Mouse (Mus musculus): ENCODE data around the gene Zfp3. TPM values are rescaled to one million over a fixed set of nuclear protein-coding genes. Genes with fewer than 3 reads are reported as not detected.

The Zfp3 gene
- 1.8 TPM in 1 of 2 replicates, not detected in the other for total RNA-seq (2015; ENCODE audit: low replicate concordance)
- 0.30 and 0.90 TPM in 2 replicates for total RNA-seq (2017; ENCODE audit: low replicate concordance)

DNA sequence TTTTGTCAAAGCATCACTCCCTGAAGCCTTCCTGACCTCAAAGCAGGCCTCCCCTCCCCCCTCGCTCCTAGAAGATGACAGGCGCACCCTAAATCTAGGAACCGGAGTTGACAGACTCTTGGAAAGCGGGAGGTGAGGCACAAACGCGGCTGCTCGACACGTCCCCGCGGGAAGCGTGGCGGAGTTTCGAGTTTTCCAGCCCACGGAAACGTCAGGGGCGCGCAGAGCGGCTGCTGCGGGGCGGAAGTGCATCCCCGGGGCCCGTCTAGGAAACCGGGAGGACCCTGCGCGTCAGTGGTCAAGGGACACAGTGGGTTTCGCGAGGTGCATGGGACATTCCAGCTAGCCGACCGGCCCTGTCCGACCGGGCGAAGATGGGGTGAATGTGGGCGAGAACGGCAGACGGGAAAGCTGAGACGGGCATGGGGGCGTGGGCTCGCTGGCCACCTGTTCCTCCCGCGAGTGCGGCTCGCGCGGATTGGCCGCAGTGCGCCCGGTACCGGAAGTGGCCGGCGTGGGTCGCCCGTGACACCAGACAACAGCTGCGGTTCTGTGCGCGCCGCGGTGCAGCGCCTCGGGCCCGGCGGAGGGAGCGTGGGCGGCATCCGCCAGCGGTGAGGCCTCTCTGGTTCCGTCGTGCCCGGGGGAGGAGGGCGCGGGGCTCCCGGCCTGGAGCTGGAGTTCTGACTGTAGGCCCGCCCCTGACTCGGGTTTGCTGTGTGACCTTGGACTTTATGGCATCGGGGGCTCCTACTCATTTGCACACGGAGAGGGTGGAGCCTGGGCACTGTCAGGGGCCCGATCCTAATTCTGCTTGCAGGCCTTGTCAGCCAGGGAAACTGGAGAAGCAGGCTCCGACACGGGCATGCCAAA, at the start of gene Zfp3:
Zfp3 (plus strand) TSS at position 274 of the 873 bp plus-strand sequence.
- ATAC-seq (replicated peaks; ENCODE audit: low FRiP score, poor library complexity, severe bottlenecking) = peak; percentile 81

GRCm38 (mm10) chr11:70715832-70716231, 48.2 kb upstream of the Zfp3 start:
- ATAC-seq (replicated peaks; ENCODE audit: low FRiP score, poor library complexity, severe bottlenecking) = no peak

DNA sequence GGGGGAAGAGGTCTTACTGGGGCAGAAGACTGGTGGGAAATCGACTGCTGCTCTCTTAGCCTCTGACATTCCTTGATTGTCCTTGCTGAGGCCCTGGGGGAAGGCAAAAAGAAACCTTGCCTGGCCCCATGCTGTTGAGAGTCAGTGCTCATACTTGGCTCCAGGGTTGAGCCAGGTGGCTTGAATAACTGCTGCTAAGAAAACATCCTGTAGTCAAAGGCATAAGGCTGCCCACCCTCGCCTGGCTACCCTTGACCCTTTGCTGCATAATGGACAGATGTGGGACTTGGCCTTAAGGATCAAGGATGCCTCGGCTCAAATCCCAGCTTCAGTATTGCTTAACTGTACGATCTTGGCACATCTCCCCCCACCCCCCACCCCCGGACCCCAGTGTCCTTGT, 45.5 kb upstream of the Zfp3 start:
- no peak for ATAC-seq (replicated peaks; ENCODE audit: low FRiP score, poor library complexity, severe bottlenecking)

DNA sequence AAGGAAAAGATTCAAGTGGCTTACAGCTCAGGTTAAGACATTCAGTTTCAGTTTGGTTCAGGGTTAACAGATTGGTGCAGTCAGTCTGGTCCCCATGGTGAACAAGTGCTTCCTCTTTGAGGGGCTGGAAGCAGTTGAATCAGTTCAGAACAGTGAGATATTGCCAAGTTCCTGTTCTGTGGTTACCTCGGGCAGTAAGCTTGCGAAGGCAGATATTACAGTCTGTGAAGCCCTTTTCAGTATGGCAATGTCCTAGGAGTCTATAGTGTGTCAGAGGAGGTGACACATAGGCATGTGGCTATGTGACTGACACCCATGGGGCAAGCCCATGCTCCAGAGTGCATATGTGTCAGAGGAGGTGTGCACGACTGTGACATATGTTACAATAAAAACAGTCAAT, 43.4 kb upstream of the Zfp3 start:
- ATAC-seq (replicated peaks; ENCODE audit: low FRiP score, poor library complexity, severe bottlenecking) = no peak

GRCm38 (mm10) chr11:70721072-70721471, 42.9 kb upstream of the Zfp3 start:
- no peak for ATAC-seq (replicated peaks; ENCODE audit: low FRiP score, poor library complexity, severe bottlenecking)

DNA sequence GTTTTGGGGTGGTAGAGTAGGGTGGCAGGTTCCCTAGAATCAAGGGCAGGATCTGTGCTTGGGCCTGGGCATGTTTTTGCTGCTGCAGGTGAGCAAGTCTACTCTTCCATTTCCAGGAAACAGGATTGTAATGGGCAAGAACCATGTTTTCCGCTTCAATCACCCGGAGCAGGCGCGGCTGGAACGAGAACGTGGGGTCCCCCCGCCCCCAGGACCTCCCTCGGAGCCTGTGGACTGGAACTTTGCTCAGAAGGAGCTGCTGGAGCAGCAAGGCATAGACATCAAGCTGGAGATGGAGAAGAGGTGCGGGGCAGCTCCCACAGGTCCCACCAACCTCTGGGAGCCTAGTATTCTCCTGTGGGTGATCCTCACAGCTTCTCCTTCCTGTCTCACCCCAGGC, 39.3 kb upstream of the Zfp3 start:
- no peak for ATAC-seq (replicated peaks; ENCODE audit: low FRiP score, poor library complexity, severe bottlenecking)

DNA sequence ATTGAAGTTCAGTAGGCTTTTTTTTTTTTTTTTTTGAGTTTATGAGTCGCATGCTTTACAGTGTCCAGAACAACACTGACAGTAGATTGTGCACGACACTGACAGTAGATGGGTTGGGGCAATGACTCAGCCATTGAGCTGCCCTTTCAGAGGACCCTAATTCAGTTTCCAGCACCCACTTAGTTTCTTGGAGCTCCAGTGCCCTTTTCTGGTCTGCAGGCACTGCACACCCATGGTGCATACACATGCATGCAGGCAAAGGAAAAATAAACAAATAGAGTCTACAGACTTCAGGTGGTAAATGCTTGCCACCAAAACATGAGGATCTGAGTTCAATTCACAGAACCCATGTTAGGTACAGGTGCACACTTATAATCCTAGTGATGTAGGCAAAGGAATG, 37.4 kb upstream of the Zfp3 start:
- ATAC-seq (replicated peaks; ENCODE audit: low FRiP score, poor library complexity, severe bottlenecking) = no peak

DNA sequence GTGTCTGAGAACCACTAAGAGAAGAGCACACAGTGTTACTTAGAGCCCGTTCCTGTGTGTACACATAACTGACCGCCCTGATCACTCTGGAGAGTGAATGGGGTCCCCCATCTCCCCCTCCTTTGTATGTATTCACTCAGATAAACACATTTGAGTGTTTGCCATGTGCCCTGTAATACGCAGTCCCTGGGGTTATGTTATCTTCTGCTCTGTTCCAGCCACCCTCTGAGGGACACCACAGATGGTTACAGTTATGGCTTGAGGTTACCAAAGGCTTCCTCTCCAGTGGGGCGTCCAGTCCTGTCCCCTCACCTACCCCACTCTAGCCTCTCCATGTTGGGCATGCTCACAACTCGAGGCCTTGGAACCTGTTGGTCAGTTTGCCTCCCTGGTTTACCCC, 36.6 kb upstream of the Zfp3 start:
- no peak for ATAC-seq (replicated peaks; ENCODE audit: low FRiP score, poor library complexity, severe bottlenecking)

GRCm38 (mm10) chr11:70730427-70731038, 33.5 kb upstream of the Zfp3 start:
- no peak for ATAC-seq (replicated peaks; ENCODE audit: low FRiP score, poor library complexity, severe bottlenecking)

DNA sequence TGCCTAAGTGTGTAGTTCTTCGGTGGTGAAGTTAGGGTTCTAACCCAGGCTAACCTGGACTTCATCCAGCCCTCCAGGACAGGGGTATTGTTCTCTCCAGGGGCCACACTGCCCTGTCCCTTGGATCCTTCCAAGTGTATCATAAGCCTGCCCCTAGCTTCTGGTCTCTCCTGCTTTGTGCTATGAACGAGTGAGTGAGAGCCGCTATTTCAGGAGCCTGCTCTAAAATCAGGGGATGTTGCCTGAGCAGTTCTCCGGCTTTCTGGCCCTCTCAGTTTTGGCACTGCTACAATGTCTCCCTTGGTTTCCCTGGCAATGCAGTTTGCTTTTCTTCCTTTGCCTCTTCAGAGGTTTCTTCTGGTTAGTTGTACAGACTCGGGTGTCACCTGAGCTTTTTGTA, 32.8 kb upstream of the Zfp3 start:
- ATAC-seq (replicated peaks; ENCODE audit: low FRiP score, poor library complexity, severe bottlenecking) = no peak

DNA sequence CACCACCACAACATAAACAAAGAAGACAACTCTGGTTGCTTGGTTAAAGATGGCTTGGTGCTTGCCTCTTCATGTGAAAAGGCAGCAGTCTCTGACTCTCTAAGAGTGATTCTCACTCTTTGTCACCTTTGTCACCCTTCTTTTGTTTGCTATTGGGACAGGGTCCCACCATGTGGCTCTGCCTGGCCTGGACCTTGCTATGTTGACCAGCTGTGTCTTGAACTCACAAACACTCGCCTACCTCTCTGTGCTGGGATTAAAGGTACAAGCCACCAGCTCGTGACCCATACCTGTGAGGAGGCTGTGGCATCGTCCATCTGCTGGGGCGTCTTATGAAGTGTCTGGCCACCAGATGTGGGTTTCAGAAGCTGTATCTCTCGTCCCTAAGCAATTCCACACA, 30.8 kb upstream of the Zfp3 start:
- no peak for ATAC-seq (replicated peaks; ENCODE audit: low FRiP score, poor library complexity, severe bottlenecking)

DNA sequence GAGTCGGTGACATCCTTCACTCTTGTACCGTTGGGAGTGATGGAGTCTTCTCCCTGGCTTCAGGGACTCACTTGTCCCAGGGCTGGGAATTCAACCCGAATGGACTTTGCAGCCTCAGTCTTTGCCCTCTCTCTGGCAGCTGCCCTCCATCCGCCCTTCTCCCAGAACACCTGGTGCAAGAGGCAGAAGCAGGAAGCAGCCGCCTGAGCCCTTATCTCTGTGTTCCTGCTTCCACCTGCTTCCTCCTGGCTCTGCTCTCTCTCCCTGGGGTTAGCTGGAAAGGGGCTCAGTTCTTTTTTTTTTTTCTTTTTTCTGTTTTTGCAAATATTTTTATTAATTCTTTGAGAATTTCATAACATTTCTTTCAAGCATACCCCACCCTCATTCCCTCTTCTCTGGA, 26.3 kb upstream of the Zfp3 start:
- ATAC-seq (replicated peaks; ENCODE audit: low FRiP score, poor library complexity, severe bottlenecking) = no peak

GRCm38 (mm10) chr11:70741603-70742002, 22.4 kb upstream of the Zfp3 start:
- ATAC-seq (replicated peaks; ENCODE audit: low FRiP score, poor library complexity, severe bottlenecking) = no peak

GRCm38 (mm10) chr11:70742117-70742516, 21.9 kb upstream of the Zfp3 start:
- no peak for ATAC-seq (replicated peaks; ENCODE audit: low FRiP score, poor library complexity, severe bottlenecking)

DNA sequence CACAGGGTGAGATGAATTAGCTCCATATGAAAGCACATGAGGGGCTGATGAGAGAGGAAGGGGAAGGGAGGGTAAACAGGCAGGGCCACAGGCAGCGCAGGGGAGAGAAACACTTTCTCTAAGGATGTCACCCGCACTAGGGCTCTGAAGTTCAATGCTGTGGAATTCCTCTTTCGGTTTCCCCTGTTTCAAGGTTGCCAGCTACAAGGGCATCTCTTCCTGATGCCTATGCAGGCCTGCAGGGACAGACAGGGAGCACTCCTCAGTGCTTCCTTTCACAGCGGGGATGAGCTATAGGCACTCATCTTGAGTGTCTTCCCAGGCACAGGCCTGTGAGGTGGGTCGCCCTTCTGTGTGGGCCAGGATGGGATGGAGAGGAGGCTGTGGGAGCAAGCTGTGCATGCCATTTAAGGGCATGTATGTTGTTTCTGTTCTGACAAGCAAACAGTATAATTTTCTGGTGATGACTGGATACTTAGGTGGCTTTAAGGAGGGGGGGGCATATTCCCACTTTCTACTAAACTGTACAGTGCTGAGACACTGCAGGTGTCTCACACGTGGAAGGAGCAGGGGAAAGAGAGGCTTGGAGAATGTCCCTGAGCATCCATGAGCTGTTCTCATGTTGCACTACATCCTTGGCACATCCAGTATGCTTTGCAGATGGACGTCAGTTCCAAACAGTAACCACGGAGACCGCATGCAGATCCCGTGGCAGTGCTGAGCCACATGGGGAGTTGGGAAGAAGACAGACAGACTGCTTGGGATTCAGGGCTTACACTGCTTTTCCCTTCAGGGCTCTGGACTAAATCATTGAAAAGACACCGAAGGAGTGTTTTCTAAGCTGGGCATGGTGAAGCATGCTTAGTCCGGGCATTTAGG, 21.2 kb upstream of the Zfp3 start:
- no peak for ATAC-seq (replicated peaks; ENCODE audit: low FRiP score, poor library complexity, severe bottlenecking)

DNA sequence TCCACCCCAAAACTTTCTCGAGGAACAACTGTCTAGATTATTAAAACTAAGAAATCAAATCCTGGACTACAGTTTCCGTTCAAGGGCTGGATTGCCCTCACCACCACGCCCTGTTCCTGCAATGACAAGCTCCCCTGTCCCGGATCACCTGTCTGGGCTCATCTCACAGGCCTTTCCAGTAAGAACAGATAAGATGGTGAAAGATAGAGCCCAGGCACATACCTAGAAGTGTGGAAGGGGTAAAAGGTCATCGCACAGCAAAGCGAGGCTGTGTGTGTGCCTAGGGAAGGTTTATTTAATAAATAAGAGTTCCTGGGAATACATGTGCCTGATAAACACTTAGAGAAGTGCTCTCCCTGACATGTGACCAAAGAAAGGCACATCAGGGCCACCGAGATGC, 18.4 kb upstream of the Zfp3 start:
- ATAC-seq (replicated peaks; ENCODE audit: low FRiP score, poor library complexity, severe bottlenecking) = no peak

GRCm38 (mm10) chr11:70747876-70748545, 16.0 kb upstream of the Zfp3 start:
- ATAC-seq (replicated peaks; ENCODE audit: low FRiP score, poor library complexity, severe bottlenecking) = no peak

DNA sequence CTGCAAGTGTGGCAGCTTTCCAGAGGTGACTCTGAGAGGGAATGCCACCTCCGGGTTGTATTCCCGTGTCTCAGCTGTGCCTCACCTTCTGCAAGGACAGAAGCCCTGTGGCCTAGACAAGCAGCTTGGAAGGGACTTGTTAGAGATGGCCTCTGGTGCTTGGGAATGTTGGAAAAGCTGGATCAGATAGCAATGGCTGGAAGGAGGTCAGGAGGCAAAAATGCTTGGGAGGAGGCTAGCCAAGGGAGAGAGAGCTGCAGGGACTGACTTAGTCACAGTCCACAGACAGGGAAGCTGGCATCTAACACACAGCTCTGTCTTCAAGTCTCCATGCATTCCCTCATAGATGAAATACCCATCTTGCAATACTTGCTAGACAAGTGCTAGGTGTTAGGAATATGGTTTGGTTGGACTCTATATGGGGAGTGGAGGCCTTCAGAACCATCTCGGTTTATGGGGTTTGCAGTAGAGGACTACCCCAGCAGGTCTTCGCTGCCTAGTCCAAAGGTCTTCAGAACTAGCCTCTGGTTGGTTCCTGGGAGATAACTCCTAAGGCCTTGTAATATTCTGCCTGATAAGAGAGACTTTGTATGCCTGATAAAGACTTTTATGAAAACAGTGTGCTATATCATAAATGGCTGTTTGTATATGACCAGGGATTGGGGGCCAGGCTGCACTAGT, 11.5 kb upstream of the Zfp3 start:
- no peak for ATAC-seq (replicated peaks; ENCODE audit: low FRiP score, poor library complexity, severe bottlenecking)

GRCm38 (mm10) chr11:70753146-70753545, 10.9 kb upstream of the Zfp3 start:
- ATAC-seq (replicated peaks; ENCODE audit: low FRiP score, poor library complexity, severe bottlenecking) = no peak

Measured in erythroid progenitor cell, adult 5-6 weeks (primary cell).